Mouse (Mus musculus) spleen, postnatal 0 days (tissue): ENCODE measurements around the gene Mff. TPM values are rescaled to one million over a fixed set of nuclear protein-coding genes. Genes with fewer than 3 reads are reported as not detected.

Experiments
- polyA plus RNA-seq: library from polyadenylated mRNA; unstranded; fragments of >200 nt; fragmentation: Nextera tagmentation; extraction: Ambion mirVana; gene quantifications from 2 replicates; pipeline ENCODE4 v1.2.1, GENCODE M21; 2015

Gene Mff
- polyA plus RNA-seq, result 185 and 195 TPM in 2 replicates

DNA sequence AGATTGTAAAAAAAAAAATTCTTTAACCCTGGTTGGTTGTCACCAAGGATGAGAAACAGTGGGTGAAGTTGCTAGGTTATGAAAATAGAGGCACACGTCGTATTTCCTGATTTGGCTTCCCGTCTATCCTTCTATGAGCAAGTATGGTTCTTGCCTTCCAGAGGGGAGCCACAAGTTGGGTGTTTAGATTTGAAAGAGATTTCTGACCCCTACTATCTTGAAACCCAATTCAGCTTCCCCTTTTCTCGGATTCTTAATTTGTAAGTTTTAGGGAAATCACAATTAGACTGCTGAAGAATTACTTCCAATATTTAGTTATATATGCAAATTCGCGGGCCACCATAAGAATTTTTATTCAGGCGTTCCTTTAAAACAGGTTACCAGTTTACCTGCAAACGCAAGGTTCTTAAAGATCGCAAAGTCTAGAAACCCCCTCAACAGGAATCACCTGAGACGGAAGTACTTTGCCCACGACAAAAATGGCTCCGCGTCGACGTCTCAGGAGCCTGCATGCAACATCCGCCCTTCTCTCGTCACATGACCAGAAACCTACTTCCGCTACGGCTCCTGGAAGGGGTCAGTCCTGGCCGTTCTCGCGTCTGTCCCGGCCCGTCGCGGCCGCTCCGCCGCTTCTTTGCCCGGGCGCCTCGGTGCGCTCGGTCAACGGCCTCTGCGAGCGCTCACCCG, at the start of gene Mff:
TSS of gene Mff (plus strand) at position 552 of the 687 bp plus-strand sequence.

DNA sequence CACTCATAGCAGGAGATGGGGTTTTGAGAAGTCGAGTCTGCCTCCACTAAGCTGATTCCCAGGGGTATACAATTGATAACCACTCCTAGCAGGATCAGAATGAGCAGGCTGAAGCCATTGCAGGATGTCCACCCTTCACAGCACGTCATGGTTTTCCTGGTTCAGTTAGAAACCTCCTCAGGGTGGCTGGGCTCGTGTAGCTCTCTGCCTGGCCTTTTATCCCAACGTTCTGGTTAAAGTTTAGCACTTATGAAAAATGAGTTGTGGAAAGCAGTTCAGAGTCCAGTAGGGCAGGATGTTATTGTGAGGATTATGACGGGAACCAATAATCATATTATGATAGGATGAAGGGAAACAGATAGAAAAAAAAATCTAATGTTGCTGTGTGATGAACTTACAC, 43.6 kb downstream of the Mff start, which contains the start of gene Tm4sf20:
TSS of gene Tm4sf20 (minus strand) at position 193 of the 400 bp plus-strand sequence.

DNA sequence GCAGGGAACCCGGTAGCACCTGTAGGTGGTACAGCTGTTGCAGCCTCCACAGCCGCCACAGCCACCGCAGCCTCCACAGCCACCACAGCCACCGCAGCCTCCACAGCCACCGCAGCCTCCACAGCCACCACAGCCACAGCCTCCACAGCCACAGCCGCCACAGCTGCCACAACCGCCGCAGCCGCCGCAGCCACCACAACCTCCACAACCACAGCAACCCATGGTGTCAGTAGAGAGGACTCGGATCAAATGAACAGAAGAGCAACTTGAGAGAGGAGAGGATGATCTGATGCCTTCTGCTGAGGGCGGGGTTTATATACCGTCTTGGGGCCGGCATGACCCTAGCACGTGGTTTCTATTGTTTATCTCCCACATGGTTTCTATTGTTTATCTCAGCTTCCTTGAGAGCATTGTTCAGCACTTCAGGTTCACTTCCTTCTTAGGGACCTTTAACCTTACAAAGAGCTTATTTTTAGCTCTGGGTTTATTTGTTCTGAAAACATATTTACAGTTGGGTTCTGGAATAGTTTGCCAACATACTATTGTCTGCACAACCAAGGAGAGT, 46.4 kb downstream of the Mff start, which contains the start of gene Gm47791:
TSS of gene Gm47791 (minus strand) at position 222 of the 565 bp plus-strand sequence.

Other genes starting within 250 kb of the Mff start
- 1.3 and 1.4 TPM in 2 replicates for gene Col4a4, start 138.0 kb upstream of the Mff start, polyA plus RNA-seq
- gene Col4a3, start 138.0 kb upstream of the Mff start, polyA plus RNA-seq, result 0.61 and 0.81 TPM in 2 replicates
- 0.26 TPM in 1 of 2 replicates, not detected in the other for gene Tm4sf20, start 43.6 kb downstream of the Mff start, polyA plus RNA-seq
- gene Gm47791, start 46.4 kb downstream of the Mff start, polyA plus RNA-seq, result not detected in 2 replicates
- gene Agfg1, start 114.6 kb downstream of the Mff start, polyA plus RNA-seq, result 25.4 and 30.3 TPM in 2 replicates
- gene A030005L19Rik, start 188.4 kb downstream of the Mff start, polyA plus RNA-seq, result 0.31 and 0.55 TPM in 2 replicates
- gene A030014E15Rik, start 200.0 kb downstream of the Mff start, polyA plus RNA-seq, result not detected in 2 replicates
- gene Gm6217, start 206.5 kb downstream of the Mff start, polyA plus RNA-seq, result not detected in 2 replicates
- gene A030003K21Rik, start 218.5 kb downstream of the Mff start, polyA plus RNA-seq, result not detected in 2 replicates
- gene Gm7544, start 231.1 kb downstream of the Mff start, polyA plus RNA-seq, result not detected in 2 replicates
- not detected in 2 replicates for gene Gm47955, start 235.4 kb downstream of the Mff start, polyA plus RNA-seq